Mouse (Mus musculus): ENCODE measurements at regions not wholly inside any gene's neighbourhood (a gene's known extent, or its start where the extent isn't known, plus 50 kb on each side); places are given as distances from the start of the nearest gene placed in this dataset.

DNA sequence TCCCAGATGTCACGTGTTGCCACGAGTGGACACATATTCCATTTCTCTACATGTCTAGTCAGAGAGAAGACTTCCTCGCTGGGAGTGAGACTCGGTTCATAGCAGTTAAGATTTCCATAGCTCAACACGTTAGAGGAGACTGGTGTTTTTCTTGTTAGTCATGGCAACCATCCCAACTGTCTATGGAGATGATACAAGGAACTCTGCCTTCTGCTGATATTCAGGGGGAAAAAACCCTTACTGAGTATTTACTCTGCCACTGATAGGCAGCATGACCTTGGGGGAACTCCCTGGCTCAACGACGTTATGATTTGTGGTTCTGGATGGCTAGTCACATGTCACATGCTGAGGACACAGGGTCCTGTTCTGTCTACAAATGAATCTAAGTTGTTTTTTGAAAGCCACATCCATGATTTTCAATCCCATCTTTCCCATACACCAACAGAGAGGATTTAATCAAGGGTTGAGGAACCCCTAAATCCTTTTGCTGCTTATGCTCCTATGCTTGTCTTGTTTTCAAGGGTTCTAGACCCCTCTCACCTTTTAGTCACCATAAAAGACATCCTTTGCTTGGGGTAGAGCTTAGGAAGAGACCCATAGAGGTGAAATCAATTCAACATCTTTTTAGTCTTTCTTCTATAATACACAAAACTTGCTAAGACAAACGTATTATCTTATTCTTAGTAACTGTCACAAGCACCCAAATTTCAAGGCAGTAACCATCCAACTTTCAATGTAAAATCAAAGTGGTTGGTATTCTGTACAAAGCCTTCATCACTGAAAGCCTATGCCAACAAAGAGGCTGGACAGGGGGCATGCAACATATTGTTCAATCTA is 50.2 kb upstream of the Adtrp start:
- no peak for DNase-seq

All from layer of hippocampus, adult 9-11 months (tissue).